Mouse (Mus musculus): ENCODE data around the gene Dvl1. TPM values are rescaled to one million over a fixed set of nuclear protein-coding genes. Genes with fewer than 3 reads are reported as not detected.
A peak's percentile ranks its signal among the peaks of the same experiment; 100 is the strongest.

The Dvl1 gene
- 10 to 100 TPM; 70.6 to 74.2 TPM for total RNA-seq (2021)

DNA sequence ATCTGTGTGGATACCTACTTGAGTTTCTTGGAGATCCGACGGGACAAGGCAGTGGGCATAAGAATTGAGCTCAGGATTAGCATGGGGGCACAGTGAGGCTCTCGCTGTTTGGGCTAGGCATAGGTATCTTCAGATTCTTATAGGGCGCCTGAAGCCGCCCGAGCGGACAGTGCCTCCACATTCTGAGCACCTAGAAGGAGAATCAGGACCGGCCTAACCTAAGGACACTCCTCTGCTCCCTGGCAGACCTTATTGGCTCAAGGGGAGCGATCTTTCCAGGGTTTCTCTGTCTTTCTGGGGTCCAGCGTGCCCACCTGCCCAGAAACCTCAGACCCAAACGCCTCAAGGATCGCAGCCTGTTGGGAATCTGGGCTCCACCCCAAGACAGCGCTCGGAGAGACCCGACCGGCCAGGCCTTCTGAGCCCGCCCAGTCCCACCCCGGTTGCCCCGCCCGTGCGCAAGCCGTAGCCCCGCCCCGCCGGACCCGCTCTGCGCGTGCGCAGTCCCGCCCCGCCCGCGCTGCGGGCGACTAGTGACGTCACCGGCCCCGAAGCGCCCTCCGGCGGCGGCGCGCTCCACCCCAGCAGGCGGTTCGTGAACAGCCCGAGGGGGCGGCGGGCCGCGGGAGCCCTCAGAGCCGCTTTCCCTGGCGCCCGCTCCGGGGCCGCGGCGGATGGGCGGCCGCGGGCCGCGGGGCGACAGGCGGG, at the start of gene Dvl1:
Dvl1 (plus strand) TSS at position 532 of the 708 bp plus-strand sequence.
- intact Hi-C loops (cut with DNase I), result no loop called here

DNA sequence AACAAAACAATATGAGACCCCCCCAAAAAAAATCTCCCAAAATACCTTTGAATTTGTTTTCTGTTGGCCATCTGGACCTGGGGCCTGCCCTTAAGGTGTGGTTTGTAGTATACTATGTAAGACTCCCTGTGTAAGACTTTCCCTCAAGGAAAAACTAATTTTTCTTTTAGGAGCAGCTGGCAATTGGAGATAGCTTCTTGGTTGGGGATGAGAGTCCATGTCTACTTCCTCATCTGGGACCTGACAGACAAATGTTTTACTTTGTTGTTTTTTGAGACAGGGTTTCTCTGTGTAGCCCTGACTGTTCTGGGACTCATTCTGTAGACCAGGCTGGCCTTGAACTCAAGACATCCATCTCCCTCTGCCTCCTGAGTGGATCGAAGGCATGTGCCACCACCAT, 45.1 kb upstream of the Dvl1 start:
- intact Hi-C loops (cut with DNase I), result no loop called here
- DNase-seq (ENCODE audit: extremely low spot score in 1 of 2, low spot score in 2 of 2), result no peak

More for the DNA sequence above, at the start of gene Dvl1:
- DNase-seq (ENCODE audit: extremely low spot score in 1 of 2, low spot score in 2 of 2), result peak; percentile 90 to 94

DNA sequence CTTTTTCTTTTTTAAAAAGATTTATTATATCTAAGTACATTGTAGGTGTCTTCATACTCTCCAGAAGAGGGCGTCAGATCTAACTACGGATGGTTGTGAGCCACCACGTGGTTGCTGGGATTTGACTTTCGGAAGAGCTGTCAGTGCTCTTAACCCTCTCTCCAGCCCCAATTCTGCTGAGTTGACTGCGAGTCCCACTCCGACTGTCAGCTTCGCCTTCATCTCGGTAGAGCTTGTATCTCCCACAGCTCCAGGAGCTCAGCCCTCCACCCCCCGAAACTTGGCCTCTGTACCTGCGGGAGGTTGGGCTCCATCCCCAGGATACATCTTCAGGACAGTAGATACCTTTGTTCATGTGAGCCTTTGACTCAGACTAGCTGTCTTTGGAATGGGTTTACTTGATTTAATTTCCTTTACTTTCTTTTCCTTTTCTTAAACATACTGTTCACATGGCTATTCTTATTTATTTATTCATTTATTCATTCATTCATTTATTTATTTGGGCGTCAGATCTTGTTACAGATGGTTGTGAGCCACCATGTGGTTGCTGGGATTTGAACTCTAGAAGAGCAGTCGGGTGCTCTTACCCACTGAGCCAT, 44.4 kb upstream of the Dvl1 start, which contains the start of gene Mrpl20:
Mrpl20 (plus strand) TSS at position 138 of the 599 bp plus-strand sequence.
- DNase-seq (ENCODE audit: extremely low spot score in 1 of 2, low spot score in 2 of 2), result no peak
- intact Hi-C loops (cut with DNase I), result no loop called here

DNA sequence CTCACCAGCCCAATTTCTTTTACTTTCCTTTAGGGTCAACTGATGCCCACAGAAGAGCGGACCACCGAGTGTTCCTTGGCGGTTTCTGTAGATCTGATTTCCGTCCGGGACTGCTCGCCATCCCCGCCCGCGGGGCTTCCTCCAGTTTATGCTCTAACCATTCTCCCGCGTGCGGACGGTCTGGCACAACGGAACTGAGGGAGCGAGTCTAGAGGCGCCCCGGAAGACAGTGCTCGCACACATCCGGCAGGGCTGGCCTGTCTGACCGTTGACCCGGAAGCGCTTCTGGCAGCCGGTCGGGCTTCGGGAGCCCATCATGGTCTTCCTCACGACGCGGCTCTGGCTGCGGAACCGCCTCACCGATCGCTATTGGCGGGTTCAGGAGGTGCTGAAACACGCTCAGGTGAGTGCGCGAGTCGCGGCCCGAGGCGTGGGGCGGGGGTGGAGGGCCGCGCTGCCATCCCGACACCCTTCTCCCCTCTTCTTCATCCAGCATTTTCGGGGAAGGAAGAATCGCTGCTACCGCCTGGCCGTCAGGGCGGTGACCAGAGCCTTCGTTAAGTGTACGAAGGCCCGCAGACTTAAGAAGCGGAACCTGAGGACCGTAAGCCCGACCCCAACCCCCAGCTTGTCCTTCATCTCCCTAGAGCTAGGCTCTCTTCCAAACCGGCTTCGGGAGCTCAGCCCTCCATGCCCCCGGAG, 43.7 kb upstream of the Dvl1 start:
- intact Hi-C loops (cut with DNase I), result no loop called here

DNA sequence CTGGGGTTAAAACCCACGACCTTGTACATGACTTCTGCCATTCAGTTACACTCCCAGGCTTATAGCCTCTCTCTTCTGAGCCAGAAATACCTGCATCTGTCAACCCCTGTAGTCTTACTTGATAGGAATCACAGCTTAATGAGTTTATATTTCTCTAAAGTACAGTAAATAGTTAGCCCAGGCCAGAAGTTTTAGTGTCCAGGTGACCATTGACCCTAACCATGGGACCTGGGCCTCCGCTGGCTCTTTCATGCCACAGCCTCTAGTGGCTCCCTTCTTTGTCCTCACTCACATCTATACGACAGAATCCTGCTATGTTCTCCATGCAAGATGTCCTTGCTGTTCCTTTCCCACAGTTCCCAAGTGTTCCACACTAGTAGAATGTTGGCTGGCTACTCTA, 39.4 kb upstream of the Dvl1 start:
- no peak for DNase-seq (ENCODE audit: extremely low spot score in 1 of 2, low spot score in 2 of 2)
- intact Hi-C loops (cut with DNase I), result no loop called here

More for the DNA sequence above, 43.7 kb upstream of the Dvl1 start:
- peak; percentile 94 to 98 for DNase-seq (ENCODE audit: extremely low spot score in 1 of 2, low spot score in 2 of 2)

DNA sequence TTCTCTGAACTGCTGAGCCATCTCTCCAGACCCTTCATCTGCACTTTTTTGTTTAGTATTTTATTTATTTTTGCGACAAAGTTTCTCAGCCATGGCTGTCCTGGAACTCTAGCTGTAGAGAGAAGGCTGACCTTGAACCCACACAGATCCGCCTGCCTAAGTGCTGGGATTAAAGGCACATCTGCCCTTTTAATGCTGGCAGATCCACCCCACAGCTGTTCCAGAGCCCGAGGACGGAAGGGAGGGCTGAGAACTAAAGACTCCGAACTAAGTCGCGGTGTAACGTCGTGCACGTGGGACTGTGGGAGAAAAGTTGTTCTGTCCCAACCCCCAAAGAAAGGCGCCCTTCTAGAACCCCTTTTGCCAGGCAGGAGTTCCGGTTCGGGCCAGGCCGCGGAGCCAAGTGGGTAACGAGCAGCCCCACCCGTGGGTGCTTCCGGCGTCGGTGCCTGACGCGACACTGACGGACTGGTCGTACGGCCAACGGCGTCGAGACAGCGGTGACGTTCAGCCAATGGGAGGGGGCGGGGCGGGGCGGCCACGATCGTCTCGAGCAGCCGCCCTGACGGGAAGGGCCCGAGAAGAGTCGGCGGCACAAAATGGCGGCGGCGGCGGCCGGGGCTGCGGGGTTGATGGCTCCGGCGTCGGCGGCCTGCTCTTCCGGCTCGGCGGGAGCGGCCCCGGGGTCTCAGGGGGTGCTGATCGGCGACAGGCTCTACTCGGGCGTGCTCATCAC, 35.1 kb upstream of the Dvl1 start, which contains the start of gene Ccnl2:
Ccnl2 (plus strand) TSS at position 561 of the 736 bp plus-strand sequence.
- intact Hi-C loops (cut with DNase I), result no loop called here
- DNase-seq (ENCODE audit: extremely low spot score in 1 of 2, low spot score in 2 of 2), result peak; percentile 92 to 97

DNA sequence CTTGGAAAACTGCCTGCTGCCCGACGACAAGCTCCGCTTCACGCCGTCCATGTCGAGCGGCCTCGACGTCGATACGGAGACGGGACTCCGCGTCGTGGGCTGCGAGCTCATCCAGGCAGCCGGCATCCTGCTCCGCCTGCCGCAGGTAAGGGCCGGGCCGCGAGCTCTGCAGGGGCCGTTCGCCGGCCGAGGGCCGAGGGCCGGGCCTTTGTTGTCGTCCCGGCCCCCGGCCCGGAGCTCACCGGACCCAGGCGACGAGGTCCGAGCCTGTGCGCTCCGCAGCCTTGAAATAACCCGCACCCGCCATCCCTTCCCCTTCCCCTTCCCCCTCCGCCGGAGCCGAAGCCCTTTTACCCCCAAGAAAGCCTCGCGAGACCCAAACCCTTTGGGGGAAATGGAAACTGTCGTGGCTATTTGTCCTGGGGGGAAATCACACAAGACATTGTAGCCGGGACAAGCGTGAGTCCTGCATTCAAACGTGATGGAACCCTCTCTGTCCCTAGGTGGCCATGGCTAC, 34.5 kb upstream of the Dvl1 start:
- DNase-seq (ENCODE audit: extremely low spot score in 1 of 2, low spot score in 2 of 2), result peak in 1 of 2 experiments; percentile 74
- intact Hi-C loops (cut with DNase I), result no loop called here

DNA sequence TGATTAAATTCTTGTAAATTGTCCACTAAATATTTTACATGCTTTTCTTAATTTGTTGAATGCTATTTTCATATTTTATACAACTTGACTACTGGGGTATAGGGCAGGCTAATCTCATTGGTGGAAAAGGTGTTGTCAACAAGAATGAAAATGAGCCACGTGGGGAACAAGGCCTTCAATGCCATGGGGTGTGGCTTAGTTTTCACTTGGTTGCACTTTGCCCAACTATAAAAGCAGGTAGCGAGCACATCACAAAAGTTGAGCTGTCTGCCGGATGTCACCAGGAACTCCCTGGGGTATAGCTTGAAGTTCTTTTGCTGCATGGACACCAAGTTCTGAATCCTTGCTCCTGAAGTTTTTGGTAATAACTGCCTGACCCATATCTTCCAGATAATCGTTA, 29.7 kb upstream of the Dvl1 start:
- intact Hi-C loops (cut with DNase I), result no loop called here
- DNase-seq (ENCODE audit: extremely low spot score in 1 of 2, low spot score in 2 of 2), result no peak

DNA sequence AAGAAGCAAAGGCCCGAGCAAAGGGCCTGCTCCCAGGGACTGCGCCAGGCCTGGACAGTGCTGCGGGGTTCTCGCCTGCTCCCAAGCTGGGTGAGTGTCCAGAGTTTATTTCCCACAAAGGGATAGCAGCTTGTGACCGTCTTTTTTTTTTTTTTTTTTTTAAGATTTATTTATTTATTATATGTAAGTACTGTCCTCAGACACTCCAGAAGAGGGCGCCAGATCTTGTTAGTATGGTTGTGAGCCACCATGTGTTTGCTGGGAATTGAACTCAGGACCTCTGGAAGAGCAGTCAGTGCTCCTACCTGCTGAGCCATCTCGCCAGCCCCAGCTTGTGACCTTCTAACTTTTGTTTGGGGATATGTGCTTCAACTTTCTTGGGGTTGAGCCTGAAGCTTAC, 26.2 kb upstream of the Dvl1 start:
- intact Hi-C loops (cut with DNase I), result no loop called here
- DNase-seq (ENCODE audit: extremely low spot score in 1 of 2, low spot score in 2 of 2), result no peak

DNA sequence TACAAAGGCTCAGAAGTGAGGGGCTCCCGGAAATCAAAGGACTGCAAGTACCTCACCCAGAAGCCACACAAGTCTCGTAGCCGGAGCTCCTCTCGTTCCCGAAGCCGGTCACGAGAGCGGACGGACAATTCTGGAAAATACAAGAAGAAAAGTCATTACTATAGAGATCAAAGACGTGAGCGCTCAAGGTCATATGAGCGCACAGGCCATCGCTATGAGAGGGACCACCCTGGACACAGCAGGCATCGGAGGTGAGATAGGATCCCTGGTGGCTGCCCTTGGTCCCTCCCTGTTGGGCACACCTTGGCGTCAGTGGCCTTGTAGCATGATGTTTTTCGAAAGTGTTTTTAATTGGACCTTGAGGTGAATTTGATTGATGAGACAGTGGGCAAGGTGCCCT, 23.8 kb upstream of the Dvl1 start:
- intact Hi-C loops (cut with DNase I), result no loop called here
- no peak for DNase-seq (ENCODE audit: extremely low spot score in 1 of 2, low spot score in 2 of 2)

DNA sequence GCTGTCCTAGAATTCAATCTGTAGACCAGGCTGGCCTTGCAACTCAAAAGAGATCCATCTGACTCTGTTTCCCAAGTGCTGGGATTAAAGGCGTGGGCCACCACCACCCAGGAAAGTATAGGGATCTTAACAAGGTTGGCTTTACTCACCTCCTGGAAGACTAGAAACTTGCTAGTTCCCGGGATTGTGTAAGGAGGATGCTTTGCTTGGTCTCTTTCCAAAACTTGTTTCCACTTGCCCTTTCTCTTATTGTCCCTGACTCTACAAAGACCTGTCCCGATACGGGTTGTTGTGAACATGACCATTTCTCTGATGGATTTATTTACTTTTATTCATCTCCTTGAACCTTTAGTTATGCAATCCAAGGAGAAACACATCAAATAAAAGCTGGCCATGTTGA, 17.3 kb upstream of the Dvl1 start:
- intact Hi-C loops (cut with DNase I), result no loop called here
- DNase-seq (ENCODE audit: extremely low spot score in 1 of 2, low spot score in 2 of 2), result no peak

DNA sequence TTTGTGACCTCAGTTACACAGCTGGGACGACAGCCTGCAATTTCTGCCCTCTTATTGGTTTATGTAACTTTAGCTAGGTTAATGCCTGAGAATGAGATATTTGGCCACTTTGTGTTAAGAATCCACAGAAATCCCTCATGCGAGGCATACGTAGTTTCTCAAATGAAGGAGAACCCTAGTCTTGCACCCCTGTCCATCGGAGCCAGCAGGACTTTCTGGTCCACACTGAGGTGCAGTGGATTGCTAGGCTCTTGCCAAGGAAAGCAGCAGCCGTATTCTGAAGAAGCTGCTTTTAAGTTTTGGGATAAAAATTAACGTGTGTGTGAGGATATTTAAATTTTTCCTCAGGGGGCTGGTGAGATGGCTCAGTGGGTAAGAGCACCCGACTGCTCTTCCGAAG, 16.6 kb upstream of the Dvl1 start:
- no peak for DNase-seq (ENCODE audit: extremely low spot score in 1 of 2, low spot score in 2 of 2)

DNA sequence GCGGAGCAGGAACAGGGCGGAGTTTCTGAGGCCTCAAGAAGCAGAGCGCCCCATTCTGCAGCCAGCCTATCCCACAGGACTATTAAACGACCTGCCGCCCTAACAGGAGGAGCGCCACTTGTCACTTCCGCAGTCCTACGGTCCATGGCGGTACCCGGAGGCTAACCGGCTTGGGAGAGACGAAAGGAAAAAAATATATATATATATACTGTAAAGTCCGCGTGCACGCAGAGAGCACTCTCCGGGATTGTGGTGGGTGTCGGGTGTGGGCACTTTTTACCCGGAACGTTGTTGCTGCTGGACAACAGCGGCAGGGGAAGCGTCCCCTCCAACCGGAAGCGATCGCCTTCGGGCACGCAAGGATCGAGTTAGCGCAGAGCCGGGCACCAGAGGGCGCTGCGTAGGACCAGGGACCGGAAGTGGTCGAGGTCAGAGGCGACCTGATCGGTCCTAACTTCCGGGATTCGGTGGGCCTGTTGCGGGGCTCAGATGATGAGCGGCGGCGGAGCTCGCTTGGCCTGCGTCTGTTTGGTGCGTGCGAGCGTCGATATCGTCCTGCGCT, 15.9 kb upstream of the Dvl1 start, which contains the start of gene Aurkaip1:
Aurkaip1 (plus strand) TSS at position 68 of the 562 bp plus-strand sequence.
- peak; percentile 97 for DNase-seq (ENCODE audit: extremely low spot score in 1 of 2, low spot score in 2 of 2)
- intact Hi-C loops (cut with DNase I), result no loop called here

More for the DNA sequence above, 16.6 kb upstream of the Dvl1 start:
- intact Hi-C loops (cut with DNase I), result no loop called here

DNA sequence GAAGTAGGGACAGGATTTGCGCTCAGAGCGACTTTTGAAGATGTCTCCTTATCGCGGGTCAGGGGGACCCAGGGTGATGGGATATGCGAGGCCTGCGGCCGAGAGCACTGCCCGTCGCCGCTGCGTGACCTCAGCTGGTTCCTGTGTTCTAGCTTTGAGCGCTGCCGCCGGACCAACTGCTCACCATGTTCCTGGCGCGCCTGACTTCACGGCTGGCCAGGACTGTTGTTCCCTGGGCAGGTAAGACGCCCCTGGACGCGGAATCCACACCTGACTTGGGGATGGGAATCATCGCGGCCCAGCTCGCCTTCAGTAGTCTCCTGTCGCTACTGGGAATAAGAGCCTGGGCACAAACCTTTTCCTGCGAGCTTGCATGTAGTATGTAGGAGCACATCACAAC, 15.4 kb upstream of the Dvl1 start:
- intact Hi-C loops (cut with DNase I), result no loop called here
- no peak for DNase-seq (ENCODE audit: extremely low spot score in 1 of 2, low spot score in 2 of 2)

DNA sequence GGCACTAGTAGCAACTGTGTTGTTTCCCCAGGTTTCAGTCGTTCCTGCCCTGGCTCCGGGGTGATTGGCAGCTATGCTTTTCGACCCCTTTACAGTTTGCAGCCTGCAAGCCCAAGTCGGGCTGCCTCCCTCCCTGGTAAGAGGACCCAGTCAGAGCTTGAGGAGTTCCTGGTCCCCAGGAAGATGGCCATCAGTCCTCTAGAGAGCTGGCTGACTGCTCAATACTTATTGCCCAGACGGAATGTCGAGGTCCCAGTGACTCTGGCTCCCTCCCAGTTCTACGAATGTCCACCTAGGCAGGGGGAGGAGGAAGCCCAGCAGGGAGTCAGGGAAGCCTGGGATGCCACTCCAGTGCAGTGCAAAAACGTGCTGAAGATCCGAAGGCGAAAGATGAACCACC, 14.9 kb upstream of the Dvl1 start:
- intact Hi-C loops (cut with DNase I), result no loop called here
- no peak for DNase-seq (ENCODE audit: extremely low spot score in 1 of 2, low spot score in 2 of 2)

DNA sequence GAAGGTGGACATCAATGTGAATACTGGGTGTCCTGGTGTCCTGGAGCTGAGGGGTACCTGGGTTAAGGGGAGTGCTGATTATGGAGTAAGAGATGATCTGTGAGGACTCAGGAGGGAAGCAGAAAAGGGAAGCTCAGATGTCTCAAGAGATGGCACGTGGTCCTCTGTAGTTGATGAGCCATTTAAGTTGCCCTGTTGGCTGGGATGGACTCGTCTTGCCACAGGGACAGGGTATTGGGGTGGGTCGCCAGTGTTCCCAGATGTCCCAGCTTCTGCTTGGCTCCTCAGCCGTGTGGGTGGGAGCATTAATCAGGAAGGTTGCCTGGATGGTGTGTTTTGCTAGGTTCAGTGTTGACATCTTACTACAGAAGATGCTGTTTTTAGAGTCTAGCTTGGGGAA, 14.0 kb upstream of the Dvl1 start:
- no peak for DNase-seq (ENCODE audit: extremely low spot score in 1 of 2, low spot score in 2 of 2)
- intact Hi-C loops (cut with DNase I), result no loop called here

DNA sequence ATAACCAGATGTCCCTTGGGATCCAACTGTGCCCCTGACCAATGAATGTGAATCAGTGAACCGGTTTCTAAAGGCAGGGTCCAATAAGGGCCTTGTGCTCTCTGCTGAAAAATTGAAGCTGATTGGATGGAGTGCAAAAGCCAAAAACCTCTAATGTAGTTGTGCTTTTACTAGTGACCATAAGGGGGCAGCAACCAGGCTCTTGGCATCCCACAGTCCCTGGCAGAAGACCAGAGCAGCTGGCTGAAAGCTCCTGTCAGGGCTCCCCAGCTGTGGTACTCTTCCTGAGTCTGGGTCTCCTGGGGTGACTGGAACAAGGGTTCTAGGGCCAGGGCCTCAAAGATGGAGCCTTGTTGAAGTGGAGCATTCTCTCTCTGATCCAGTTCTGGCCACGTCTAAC, 13.4 kb upstream of the Dvl1 start:
- DNase-seq (ENCODE audit: extremely low spot score in 1 of 2, low spot score in 2 of 2), result peak; percentile 79 to 91
- intact Hi-C loops (cut with DNase I), result no loop called here

DNA sequence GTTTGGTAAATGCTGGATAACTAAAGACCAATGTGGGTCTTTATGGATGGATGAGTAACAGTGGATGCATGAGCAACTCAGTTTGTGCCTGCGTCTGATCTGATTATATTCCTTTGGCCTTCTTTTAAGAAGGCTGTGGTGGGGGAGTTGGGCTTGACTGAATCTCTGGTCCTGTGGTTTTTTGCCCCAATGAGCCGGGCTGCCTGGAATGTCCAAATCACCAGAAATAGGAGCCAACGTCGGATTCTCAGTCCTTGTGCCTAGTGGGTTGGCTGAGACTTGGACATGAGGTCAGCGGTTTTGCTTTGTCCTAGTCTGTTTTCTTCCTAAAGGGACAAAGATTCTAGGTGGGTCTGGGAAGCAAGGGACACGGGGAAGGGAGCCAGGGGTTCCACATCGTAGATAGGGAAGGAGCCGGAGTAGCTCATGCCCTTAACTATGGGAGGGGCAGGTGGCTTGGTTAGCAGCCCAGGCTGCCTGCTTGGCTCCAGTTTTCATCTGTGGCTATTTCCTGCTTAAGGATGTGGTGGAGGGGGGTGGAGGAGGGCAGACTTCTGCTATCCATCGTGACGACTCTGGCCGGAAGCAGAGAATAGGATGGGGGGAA, 9.7 kb upstream of the Dvl1 start:
- intact Hi-C loops (cut with DNase I), result no loop called here
- DNase-seq (ENCODE audit: extremely low spot score in 1 of 2, low spot score in 2 of 2), result no peak
